Mouse (Mus musculus) heart, embryonic 15.5 days (tissue): Measurements from ENCODE around the gene Serpine3. TPM values are rescaled to one million over a fixed set of nuclear protein-coding genes. Genes with fewer than 3 reads are reported as not detected.
"Not testable (repeated sequence)": the region's sequence is repeated elsewhere in the genome, so short reads cannot be mapped to it uniquely, and the experiment has no call there.

ENCODE experiments used
- ATAC-seq: fragments of 200-750 bp; cut with Nextera tagmentation; replicated peaks from 2 replicates; pipeline ENCODE4 v1.8.0; 2017; ENCODE audit warnings: low read depth, moderate TSS enrichment; ENCODE audit not compliant: insufficient number of reproducible peaks, insufficient read depth, low FRiP score
- H3K27ac ChIP-seq: fragments of 300-500 bp; sonication (generic); 2 replicates; pipeline ENCODE4 v1.5.1; 2015; ENCODE audit warnings: mild to moderate bottlenecking, inconsistent platforms
- H3K27me3 ChIP-seq: fragments of 300-500 bp; sonication (generic); 2 replicates; pipeline ENCODE4 v1.6.1; 2015; ENCODE audit warnings: inconsistent platforms
- H3K36me3 ChIP-seq: fragments of 300-500 bp; sonication (generic); 2 replicates; pipeline ENCODE4 v1.6.1; 2015; ENCODE audit warnings: mild to moderate bottlenecking, inconsistent platforms
- H3K4me1 ChIP-seq: fragments of 300-500 bp; sonication (generic); replicated peaks from 2 replicates; pipeline ENCODE4 v1.6.1; 2015; ENCODE audit warnings: inconsistent platforms
- H3K4me2 ChIP-seq: fragments of 300-500 bp; sonication (generic); 2 replicates; pipeline ENCODE4 v1.6.1; 2015; ENCODE audit warnings: inconsistent platforms, mild to moderate bottlenecking, moderate library complexity
- H3K4me3 ChIP-seq: fragments of 300-500 bp; sonication (generic); 2 replicates; pipeline ENCODE4 v1.5.1; 2015; ENCODE audit warnings: mild to moderate bottlenecking, inconsistent platforms
- H3K9ac ChIP-seq: fragments of 300-500 bp; sonication (generic); 2 replicates; pipeline ENCODE4 v1.6.1; 2015; ENCODE audit warnings: mild to moderate bottlenecking, inconsistent platforms
- H3K9me3 ChIP-seq: fragments of 300-500 bp; sonication (generic); replicated peaks from 2 replicates; pipeline ENCODE4 v1.6.1; 2016; ENCODE audit warnings: inconsistent platforms
- WGBS: fragments of 180-500 bp; shearing (Covaris S2); methylation state at CpG from one replicate; pipeline ENCODE4 v1.1.7; 2015; ENCODE audit warnings: mixed read lengths; 5-methylcytosine and 5-hydroxymethylcytosine counted together
- polyA plus RNA-seq: library from polyadenylated mRNA; unstranded; fragments of >200 nt; fragmentation: Nextera tagmentation; extraction: Ambion mirVana; gene quantifications from 2 replicates; pipeline ENCODE4 v1.2.1, GENCODE M21; 2015

Gene Serpine3
- polyA plus RNA-seq, result not detected in 2 replicates

- H3K9me3 ChIP-seq, result no peaks in the 10 kb centered on the region
- no peak within 1 kb of the TSS for H3K27ac ChIP-seq
- WGBS, result 77% methylated on average over 8 of the region's 8 CpGs
- H3K9ac ChIP-seq, result no peak within 1 kb of the TSS
- no peak within 1 kb of the TSS for H3K4me3 ChIP-seq
- H3K27me3 ChIP-seq, result no peaks in the 10 kb centered on the region
- no peak within 1 kb of the TSS for H3K4me2 ChIP-seq
- no peaks in the 10 kb centered on the region for H3K4me1 ChIP-seq
- no peak for ATAC-seq
- no peaks in the 10 kb centered on the region for H3K36me3 ChIP-seq
Measured at GRCm38 (mm10) chr14:62663367-62663766, at the start of gene Serpine3. Gene Serpine3, plus strand, starts transcription at chr14:62663667.

- ATAC-seq, result no peak
- 89% methylated on average over 3 of the region's 3 CpGs for WGBS
Measured at GRCm38 (mm10) chr14:62622393-62622792, 41.1 kb upstream of the Serpine3 start.

GRCm38 (mm10) chr14:62627951-62628350, 35.5 kb upstream of the Serpine3 start:
- no peaks in the 10 kb centered on the region for H3K36me3 ChIP-seq
- no peak for ATAC-seq
- no peaks in the 10 kb centered on the region for H3K9me3 ChIP-seq
- no peaks in the 10 kb centered on the region for H3K27me3 ChIP-seq
- no peaks in the 10 kb centered on the region for H3K4me1 ChIP-seq
- H3K27ac ChIP-seq, result no peak overlapping the region
- 87% methylated on average over 5 of the region's 5 CpGs for WGBS
- H3K4me3 ChIP-seq, result no peak overlapping the region
- H3K9ac ChIP-seq, result no peak overlapping the region
- no peak overlapping the region for H3K4me2 ChIP-seq

More at GRCm38 (mm10) chr14:62622393-62622792, 41.1 kb upstream of the Serpine3 start:
- H3K9ac ChIP-seq, result no peak overlapping the region
- no peak overlapping the region for H3K4me3 ChIP-seq
- H3K4me1 ChIP-seq, result no peaks in the 10 kb centered on the region
- H3K27me3 ChIP-seq, result no peaks in the 10 kb centered on the region
- no peaks in the 10 kb centered on the region for H3K36me3 ChIP-seq
- no peak overlapping the region for H3K27ac ChIP-seq
- no peak overlapping the region for H3K4me2 ChIP-seq
- H3K9me3 ChIP-seq, result no peaks in the 10 kb centered on the region

- Histone ChIP-seq H3K4me1 (no peaks in the 10 kb centered on the region), H3K4me2 (no peak overlapping the region), H3K36me3 (no peaks in the 10 kb centered on the region), H3K9ac (no peak overlapping the region), H3K27me3 (no peaks in the 10 kb centered on the region), H3K9me3 (no peaks in the 10 kb centered on the region), H3K4me3 (no peak overlapping the region), H3K27ac (no peak overlapping the region)
- WGBS, result 25% methylated on average over 9 of the region's 9 CpGs
- ATAC-seq, result no peak
Measured at GRCm38 (mm10) chr14:62637436-62638344, 25.8 kb upstream of the Serpine3 start.

GRCm38 (mm10) chr14:62638345-62638702, 25.1 kb upstream of the Serpine3 start:
- Histone ChIP-seq H3K36me3 (no peaks in the 10 kb centered on the region), H3K27me3 (no peaks in the 10 kb centered on the region), H3K4me1 (no peaks in the 10 kb centered on the region), H3K9ac (no peak overlapping the region), H3K4me2 (no peak overlapping the region), H3K9me3 (no peaks in the 10 kb centered on the region), H3K27ac (no peak overlapping the region), H3K4me3 (no peak overlapping the region)
- 53% methylated on average over 6 of the region's 6 CpGs for WGBS
- ATAC-seq, result no peak

- H3K4me1 ChIP-seq, result no peaks in the 10 kb centered on the region
- no peak overlapping the region for H3K4me2 ChIP-seq
- H3K36me3 ChIP-seq, result no peaks in the 10 kb centered on the region
- ATAC-seq, result no peak
- 52% methylated on average over 6 of the region's 6 CpGs for WGBS
- no peak overlapping the region for H3K27ac ChIP-seq
- H3K4me3 ChIP-seq, result no peak overlapping the region
- no peaks in the 10 kb centered on the region for H3K27me3 ChIP-seq
- H3K9ac ChIP-seq, result no peak overlapping the region
- no peaks in the 10 kb centered on the region for H3K9me3 ChIP-seq
Measured at GRCm38 (mm10) chr14:62639111-62639510, 24.4 kb upstream of the Serpine3 start.

- Histone ChIP-seq H3K4me3 (no peak overlapping the region), H3K4me1 (no peaks in the 10 kb centered on the region), H3K4me2 (no peak overlapping the region), H3K27me3 (no peaks in the 10 kb centered on the region), H3K9ac (no peak overlapping the region), H3K9me3 (no peaks in the 10 kb centered on the region), H3K36me3 (no peaks in the 10 kb centered on the region), H3K27ac (no peak overlapping the region)
- ATAC-seq, result no peak
- 83% methylated on average over 5 of the region's 5 CpGs for WGBS
Measured at GRCm38 (mm10) chr14:62639551-62639950, 23.9 kb upstream of the Serpine3 start.

- Histone ChIP-seq H3K27me3 (no peaks in the 10 kb centered on the region), H3K9ac (no peak overlapping the region), H3K4me2 (no peak overlapping the region), H3K36me3 (no peaks in the 10 kb centered on the region), H3K9me3 (no peaks in the 10 kb centered on the region), H3K27ac (no peak overlapping the region), H3K4me3 (no peak overlapping the region), H3K4me1 (no peaks in the 10 kb centered on the region)
- ATAC-seq, result no peak
- WGBS, result 61% methylated on average over 4 of the region's 4 CpGs
Measured at GRCm38 (mm10) chr14:62640396-62640795, 23.1 kb upstream of the Serpine3 start.

GRCm38 (mm10) chr14:62642368-62642767, 21.1 kb upstream of the Serpine3 start:
- H3K27ac ChIP-seq, H3K4me2 ChIP-seq, H3K4me3 ChIP-seq, H3K9me3 ChIP-seq, H3K27me3 ChIP-seq, H3K9ac ChIP-seq, H3K4me1 ChIP-seq, ATAC-seq, H3K36me3 ChIP-seq: not testable (repeated sequence)
- WGBS, result 61% methylated on average over 6 of the region's 7 CpGs

GRCm38 (mm10) chr14:62648405-62648804, 15.1 kb upstream of the Serpine3 start:
- no peaks in the 10 kb centered on the region for H3K4me1 ChIP-seq
- WGBS, result 80% methylated on average over 6 of the region's 6 CpGs
- no peak overlapping the region for H3K4me2 ChIP-seq
- no peak overlapping the region for H3K9ac ChIP-seq
- no peaks in the 10 kb centered on the region for H3K9me3 ChIP-seq
- H3K4me3 ChIP-seq, result no peak overlapping the region
- no peaks in the 10 kb centered on the region for H3K27me3 ChIP-seq
- no peak overlapping the region for H3K27ac ChIP-seq
- ATAC-seq, result no peak
- no peaks in the 10 kb centered on the region for H3K36me3 ChIP-seq

- H3K4me3 ChIP-seq, result no peak overlapping the region
- H3K9me3 ChIP-seq, result no peaks in the 10 kb centered on the region
- no peak overlapping the region for H3K4me2 ChIP-seq
- no peak for ATAC-seq
- no peaks in the 10 kb centered on the region for H3K4me1 ChIP-seq
- H3K27me3 ChIP-seq, result no peaks in the 10 kb centered on the region
- H3K36me3 ChIP-seq, result no peaks in the 10 kb centered on the region
- no peak overlapping the region for H3K9ac ChIP-seq
- H3K27ac ChIP-seq, result no peak overlapping the region
- 47% methylated on average over 3 of the region's 3 CpGs for WGBS
Measured at GRCm38 (mm10) chr14:62650376-62650775, 13.1 kb upstream of the Serpine3 start.

GRCm38 (mm10) chr14:62651771-62652170, 11.7 kb upstream of the Serpine3 start:
- Histone ChIP-seq H3K36me3 (no peaks in the 10 kb centered on the region), H3K4me2 (no peak overlapping the region), H3K27ac (no peak overlapping the region), H3K4me1 (no peaks in the 10 kb centered on the region), H3K4me3 (no peak overlapping the region), H3K27me3 (no peaks in the 10 kb centered on the region), H3K9ac (no peak overlapping the region), H3K9me3 (no peaks in the 10 kb centered on the region)
- ATAC-seq, result no peak
- WGBS, result 90% methylated on average over 3 of the region's 3 CpGs
